Mouse (Mus musculus): ENCODE data around the gene Lrig2.

Lrig2 gene

GRCm38 (mm10) chr3:104510771-104511429 lies 818 bp downstream of the Lrig2 start:
- DNase-seq (ENCODE audit: low spot score in 2 of 2), result no peak

GRCm38 (mm10) chr3:104501648-104502047 lies 10.1 kb downstream of the Lrig2 start:
- DNase-seq (ENCODE audit: low spot score in 2 of 2), result no peak

GRCm38 (mm10) chr3:104500881-104501280 lies 10.8 kb downstream of the Lrig2 start:
- DNase-seq (ENCODE audit: low spot score in 2 of 2), result no peak

- no peak for DNase-seq (ENCODE audit: low spot score in 2 of 2)
Measured at GRCm38 (mm10) chr3:104496176-104496575, 15.5 kb downstream of the Lrig2 start.

- no peak for DNase-seq (ENCODE audit: low spot score in 2 of 2)
Measured at GRCm38 (mm10) chr3:104480946-104481719, 30.6 kb downstream of the Lrig2 start.

GRCm38 (mm10) chr3:104478056-104478455 lies 33.7 kb downstream of the Lrig2 start:
- DNase-seq (ENCODE audit: low spot score in 2 of 2), result no peak

GRCm38 (mm10) chr3:104469421-104469820 lies 42.3 kb downstream of the Lrig2 start:
- DNase-seq (ENCODE audit: low spot score in 2 of 2), result no peak

- no peak for DNase-seq (ENCODE audit: low spot score in 2 of 2)
Measured at GRCm38 (mm10) chr3:104461226-104461625, 50.5 kb downstream of the Lrig2 start.

- DNase-seq (ENCODE audit: low spot score in 2 of 2), result no peak
Measured at GRCm38 (mm10) chr3:104458588-104458987, 53.1 kb downstream of the Lrig2 start.

GRCm38 (mm10) chr3:104455506-104456275 lies 56.0 kb downstream of the Lrig2 start:
- no peak for DNase-seq (ENCODE audit: low spot score in 2 of 2)

GRCm38 (mm10) chr3:104447240-104447639 lies 64.5 kb downstream of the Lrig2 start:
- no peak for DNase-seq (ENCODE audit: low spot score in 2 of 2)

- DNase-seq (ENCODE audit: low spot score in 2 of 2), result no peak
Measured at GRCm38 (mm10) chr3:104446689-104447088, 65.0 kb downstream of the Lrig2 start.

- no peak for DNase-seq (ENCODE audit: low spot score in 2 of 2)
Measured at GRCm38 (mm10) chr3:104445576-104445975, 66.1 kb downstream of the Lrig2 start.

- no peak for DNase-seq (ENCODE audit: low spot score in 2 of 2)
Measured at GRCm38 (mm10) chr3:104444946-104445460, 66.7 kb downstream of the Lrig2 start.

GRCm38 (mm10) chr3:104444082-104444481 lies 67.6 kb downstream of the Lrig2 start:
- no peak for DNase-seq (ENCODE audit: low spot score in 2 of 2)

- no peak for DNase-seq (ENCODE audit: low spot score in 2 of 2)
Measured at GRCm38 (mm10) chr3:104442357-104442756, 69.4 kb downstream of the Lrig2 start.

GRCm38 (mm10) chr3:104441870-104442283 lies 69.8 kb downstream of the Lrig2 start:
- DNase-seq (ENCODE audit: low spot score in 2 of 2), result peak; percentile 95 to 97

GRCm38 (mm10) chr3:104441435-104441834 lies 70.3 kb downstream of the Lrig2 start:
- DNase-seq (ENCODE audit: low spot score in 2 of 2), result peak in 1 of 2 experiments; percentile 32

GRCm38 (mm10) chr3:104438777-104439176 lies 72.9 kb downstream of the Lrig2 start:
- DNase-seq (ENCODE audit: low spot score in 2 of 2), result no peak

GRCm38 (mm10) chr3:104437576-104437975 lies 74.1 kb downstream of the Lrig2 start:
- no peak for DNase-seq (ENCODE audit: low spot score in 2 of 2)

GRCm38 (mm10) chr3:104435947-104436346 lies 75.8 kb downstream of the Lrig2 start:
- no peak for DNase-seq (ENCODE audit: low spot score in 2 of 2)

- no peak for DNase-seq (ENCODE audit: low spot score in 2 of 2)
Measured at GRCm38 (mm10) chr3:104434246-104434696, 77.4 kb downstream of the Lrig2 start.
